Mouse (Mus musculus) MEL (cell line): Measurements from ENCODE around the gene Gm13290. TPM values are rescaled to one million over a fixed set of nuclear protein-coding genes. Genes with fewer than 3 reads are reported as not detected.
"Not testable (repeated sequence)": the region's sequence is repeated elsewhere in the genome, so short reads cannot be mapped to it uniquely, and the experiment has no call there.

Experiments used
- DNase-seq: peaks from one replicate; pipeline ENCODE4 v3.0.0; 2011; ENCODE audit warnings: low read depth, low spot score
- H3K27ac ChIP-seq: 2 replicates; pipeline ENCODE4 v1.5.1; 2012; ENCODE audit warnings: low read depth, mild to moderate bottlenecking, control low read depth, low read length, moderate library complexity; ENCODE audit not compliant: control insufficient read depth
- H3K27me3 ChIP-seq, 2 experiments: fragments of 150-350 bp in 1 of 2; sonication (generic) in 1 of 2; 2 replicates each; pipeline ENCODE4 v1.6.1; 2012; ENCODE audit warnings: low read length in 2 of 2, mild to moderate bottlenecking in 2 of 2, improper control_type of control experiment in 1 of 2, moderate library complexity in 1 of 2; ENCODE audit not compliant: insufficient read depth in 2 of 2, control insufficient read depth in 1 of 2
- H3K36me3 ChIP-seq, 2 experiments: 2 replicates each; pipeline ENCODE4 v1.6.1; 2012 to 2014; ENCODE audit warnings: low read length in 2 of 2, improper control_type of control experiment in 1 of 2, inconsistent platforms in 1 of 2, mild to moderate bottlenecking in 1 of 2; ENCODE audit not compliant: insufficient read depth in 2 of 2, control insufficient read depth in 1 of 2
- H3K4me1 ChIP-seq, 2 experiments: fragments of 150-350 bp in 1 of 2; sonication (generic) in 1 of 2; 2 replicates each; pipeline ENCODE4 v1.6.1; 2012; ENCODE audit warnings: low read length in 2 of 2, improper control_type of control experiment in 1 of 2, mild to moderate bottlenecking in 1 of 2; ENCODE audit not compliant: insufficient read depth in 2 of 2, control insufficient read depth in 1 of 2
- H3K4me3 ChIP-seq, 2 experiments: fragments of 150-350 bp in 1 of 2; sonication (generic) in 1 of 2; 2 replicates each; pipeline ENCODE4 v1.5.1; 2012; ENCODE audit warnings: low read depth in 2 of 2, low read length in 2 of 2, mild to moderate bottlenecking in 2 of 2, moderate library complexity in 2 of 2, control low read depth in 1 of 2, improper control_type of control experiment in 1 of 2; ENCODE audit not compliant: control insufficient read depth in 1 of 2, insufficient read depth in 1 of 2
- H3K79me2 ChIP-seq: 2 replicates; pipeline ENCODE4 v1.6.1; 2012; ENCODE audit warnings: mild to moderate bottlenecking, low read length, moderate library complexity; ENCODE audit not compliant: control insufficient read depth, poor library complexity, insufficient read depth
- H3K9ac ChIP-seq: 2 replicates; pipeline ENCODE4 v1.6.1; 2012; ENCODE audit warnings: low read depth, mild to moderate bottlenecking, control low read depth, low read length, moderate library complexity; ENCODE audit not compliant: control insufficient read depth, poor library complexity, severe bottlenecking
- H3K9me3 ChIP-seq: fragments of 150-350 bp; sonication (generic); replicated peaks from 2 replicates; pipeline ENCODE4 v1.6.1; 2012; ENCODE audit warnings: mild to moderate bottlenecking, low read length, improper control_type of control experiment, moderate library complexity; ENCODE audit not compliant: insufficient read depth
- ETS1 ChIP-seq: IDR thresholded peaks from 2 replicates; pipeline ENCODE4 v1.6.1; 2012; ENCODE audit warnings: low read depth, mild to moderate bottlenecking, inconsistent platforms, low read length, improper control_type of control experiment, moderate library complexity
- POLR2A ChIP-seq, 2 experiments: IDR thresholded peaks; 2 replicates each; pipeline ENCODE4 v1.6.1; 2011 to 2012; ENCODE audit warnings: low read length in 2 of 2, mild to moderate bottlenecking in 2 of 2, control low read depth in 1 of 2, improper control_type of control experiment in 1 of 2, low read depth in 1 of 2, moderate library complexity in 1 of 2; ENCODE audit not compliant: control insufficient read depth in 1 of 2, insufficient read depth in 1 of 2, poor library complexity in 1 of 2
- ZMIZ1 ChIP-seq: IDR thresholded peaks from 2 replicates; pipeline ENCODE4 v1.6.1; 2012; ENCODE audit warnings: low read depth, mild to moderate bottlenecking, inconsistent platforms, low read length, improper control_type of control experiment, moderate library complexity
- polyA plus RNA-seq, 2 experiments: library from polyadenylated mRNA; stranded (reverse) in 1 of 2; unstranded in 1 of 2; fragments of >175 nt in 1 of 2; fragments of >200 nt in 1 of 2; gene quantifications; 2 replicates each; pipeline versions ENCODE4 v1.2.1 to v1.2.4; 2012; ENCODE audit warnings: low replicate concordance in 2 of 2, low read depth in 1 of 2; ENCODE audit not compliant: insufficient read length in 2 of 2, insufficient read depth in 1 of 2, missing spikeins in 1 of 2
- total RNA-seq: library from RNA; depleted of rRNA; stranded (reverse); fragments of 300-350 nt; gene quantifications from 2 replicates; pipeline ENCODE4 v1.2.3, GENCODE M21; 2012

Gene Gm13290
- total and polyA plus RNA-seq, 3 experiments = 0.29 TPM; not detected in 2

DNA sequence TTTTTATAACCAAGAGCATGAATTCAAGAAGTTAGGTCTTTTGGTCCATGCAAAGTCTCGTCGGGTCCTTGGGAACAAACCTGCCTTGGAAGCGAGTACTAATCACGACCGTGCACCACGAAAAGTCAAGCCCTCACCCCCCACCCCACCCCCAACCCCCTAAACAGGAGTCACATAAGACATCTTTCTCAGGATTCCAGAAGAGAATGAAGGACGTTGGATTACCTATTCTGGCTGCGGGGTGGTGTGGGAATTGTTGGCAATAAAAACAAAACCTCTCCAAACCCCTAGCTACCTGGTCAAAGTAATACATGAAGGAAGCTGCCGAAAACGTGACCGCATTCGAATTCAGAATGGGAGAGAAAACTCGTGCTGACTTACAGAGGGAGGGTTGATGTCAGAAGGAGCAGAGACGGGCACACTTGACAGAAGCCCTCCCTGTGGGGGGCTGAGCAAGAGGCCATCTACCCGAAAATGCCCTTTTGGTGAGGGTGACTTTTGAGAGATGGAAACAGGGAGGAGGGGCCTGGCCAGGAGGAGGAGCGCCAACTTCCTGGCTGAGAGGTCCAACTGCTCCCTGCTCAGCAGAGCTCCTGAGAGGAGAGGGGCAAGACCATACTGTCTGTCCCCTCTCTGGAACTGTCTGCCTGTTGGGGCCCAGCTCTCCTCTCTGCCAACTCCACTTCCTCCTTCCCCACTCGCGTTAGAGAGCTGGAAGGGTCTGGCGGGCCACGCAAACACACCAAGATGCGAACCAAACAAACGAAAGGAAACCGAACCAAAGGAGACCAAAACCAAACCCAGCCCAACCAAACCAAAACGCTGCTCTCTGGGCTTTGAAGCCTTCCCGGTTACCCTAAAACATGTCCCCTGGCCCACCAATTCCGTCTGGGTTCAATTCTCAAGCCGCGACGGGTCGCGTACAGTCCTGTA is 16.8 kb upstream of the Gm13290 start:
- H3K27ac ChIP-seq, H3K9ac ChIP-seq, H3K27me3 ChIP-seq, H3K9me3 ChIP-seq, H3K4me3 ChIP-seq, H3K4me1 ChIP-seq, H3K79me2 ChIP-seq, H3K36me3 ChIP-seq: not testable (repeated sequence)
- TF ChIP-seq ZMIZ1 = 0 out of 2 replicates have a peak, but pooled peaks have one; percentile 68
- peak; percentile 75 for DNase-seq

DNA sequence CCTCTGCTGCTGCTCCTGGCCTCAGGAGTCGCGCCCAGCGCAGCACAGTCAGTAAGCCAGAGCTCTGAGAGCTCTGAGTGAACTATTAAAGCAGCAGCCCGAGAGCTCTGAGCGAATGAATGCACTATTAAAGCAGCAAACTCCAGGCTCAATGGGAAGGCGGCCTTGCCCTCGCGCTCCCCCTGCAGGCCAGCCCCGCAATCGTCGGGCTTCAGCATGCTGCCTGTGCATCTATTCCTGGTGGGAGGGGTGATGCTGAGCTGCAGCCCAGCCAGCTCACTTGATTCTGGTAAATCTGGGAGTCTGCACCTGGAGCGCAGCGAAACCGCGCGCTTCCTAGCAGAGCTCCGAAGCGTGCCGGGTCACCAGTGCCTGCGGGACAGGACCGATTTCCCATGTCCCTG is 16.0 kb upstream of the Gm13290 start:
- not testable (repeated sequence) for H3K9me3 ChIP-seq, H3K27me3 ChIP-seq, H3K4me1 ChIP-seq, H3K4me3 ChIP-seq, H3K9ac ChIP-seq, DNase-seq, H3K36me3 ChIP-seq, H3K27ac ChIP-seq, H3K79me2 ChIP-seq

DNA sequence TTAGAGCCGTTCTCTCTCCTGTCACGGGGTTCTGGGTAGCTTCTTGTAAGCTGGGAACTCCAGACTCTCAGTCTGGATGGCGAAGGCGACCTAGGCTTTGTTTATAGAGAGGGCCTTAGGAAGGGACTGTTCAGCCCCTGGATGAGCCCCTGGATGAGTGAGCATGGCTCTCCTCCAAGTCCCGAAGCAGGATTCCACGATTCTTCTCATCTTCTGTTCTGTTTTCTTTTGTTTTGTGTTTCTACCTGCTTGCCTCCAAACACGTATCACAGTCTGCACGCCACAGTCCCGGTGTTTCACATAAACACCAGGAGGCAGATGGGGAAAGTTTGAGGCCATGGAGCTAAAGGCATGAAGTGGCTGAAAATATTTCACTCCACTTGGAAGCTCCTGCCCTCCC is 14.9 kb upstream of the Gm13290 start:
- DNase-seq, H3K4me1 ChIP-seq, H3K27me3 ChIP-seq, H3K27ac ChIP-seq, H3K9me3 ChIP-seq, H3K9ac ChIP-seq, H3K4me3 ChIP-seq, H3K79me2 ChIP-seq, H3K36me3 ChIP-seq: not testable (repeated sequence)

DNA sequence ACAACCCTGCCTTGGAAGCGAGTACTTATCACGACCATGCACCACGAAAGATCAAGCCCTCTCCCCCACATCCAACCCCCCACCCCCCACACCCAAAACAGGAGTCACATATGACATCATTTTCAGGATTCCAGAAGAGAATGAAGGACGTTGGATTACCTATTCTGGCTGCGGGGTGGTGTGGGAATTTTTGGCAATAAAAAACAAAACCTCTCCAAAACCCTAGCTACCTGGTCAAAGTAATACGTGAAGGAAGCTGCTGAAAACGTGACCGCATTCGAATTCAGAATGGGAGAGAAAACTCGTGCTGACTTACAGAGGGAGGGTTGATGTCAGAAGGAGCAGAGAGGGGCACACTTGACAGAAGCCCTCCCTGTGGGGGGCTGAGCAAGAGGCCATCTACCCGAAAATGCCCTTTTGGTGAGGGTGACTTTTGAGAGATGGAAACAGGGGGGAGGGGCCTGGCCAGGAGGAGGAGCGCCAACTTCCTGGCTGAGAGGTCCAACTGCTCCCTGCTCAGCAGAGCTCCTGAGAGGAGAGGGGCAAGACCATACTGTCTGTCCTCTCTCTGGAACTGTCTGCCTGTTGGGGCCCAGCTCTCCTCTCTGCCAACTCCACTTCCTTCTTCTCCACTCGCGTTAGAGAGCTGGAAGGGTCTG is 13.9 kb upstream of the Gm13290 start, which contains the start of gene Gm13283:
Gene Gm13283 (plus strand): TSS at position 510 of the 659 bp plus-strand sequence.
- Histone ChIP-seq H3K4me3 (peak within 1 kb of the TSS in 1 of 2 experiments; percentile 6; a peak in 1 of 4 replicates), H3K9ac (peak within 1 kb of the TSS; percentile 25)
- TF ChIP-seq ETS1 (0 out of 2 replicates have a peak, but pooled peaks have one; percentile 15), POLR2A (IDR thresholded peaks at IDR 0.05; ENCODE audit: control insufficient read depth in 1 of 2, insufficient read depth in 1 of 2, low read depth in 1 of 2, low read length in 2 of 2, poor library complexity in 1 of 2) (0 out of 4 replicates have a peak, but pooled peaks of 1 of the 2 experiments have one; percentile 28), ZMIZ1 (0 out of 2 replicates have a peak, but pooled peaks have one; percentile 41)
- not testable (repeated sequence) for H3K27ac ChIP-seq, H3K9me3 ChIP-seq, H3K79me2 ChIP-seq, H3K36me3 ChIP-seq, H3K27me3 ChIP-seq, H3K4me1 ChIP-seq
- peak; percentile 82 for DNase-seq

DNA sequence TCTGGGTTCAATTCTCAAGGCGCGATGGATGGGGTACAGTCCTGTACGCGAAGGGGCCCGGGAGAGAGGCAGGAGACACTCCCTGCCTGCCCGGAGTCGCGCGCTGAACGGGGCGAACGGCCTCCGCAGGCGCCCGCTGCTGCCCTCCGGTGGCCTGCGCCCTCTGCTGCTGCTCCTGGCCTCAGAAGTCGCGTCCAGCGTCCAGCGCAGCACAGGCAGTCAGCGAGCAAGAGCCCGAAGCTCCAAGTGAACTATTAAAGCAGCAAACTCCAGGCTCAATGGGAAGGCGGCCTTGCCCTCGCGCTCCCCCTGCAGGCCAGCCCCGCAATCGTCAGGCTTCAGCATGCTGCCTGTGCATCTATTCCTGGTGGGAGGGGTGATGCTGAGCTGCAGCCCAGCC is 13.2 kb upstream of the Gm13290 start:
- not testable (repeated sequence) for H3K27ac ChIP-seq, H3K4me3 ChIP-seq, H3K79me2 ChIP-seq, H3K9me3 ChIP-seq, H3K36me3 ChIP-seq, H3K27me3 ChIP-seq, H3K4me1 ChIP-seq, DNase-seq
- peak overlapping the region; percentile 25; the same call in 1 of the 2 replicates for H3K9ac ChIP-seq

DNA sequence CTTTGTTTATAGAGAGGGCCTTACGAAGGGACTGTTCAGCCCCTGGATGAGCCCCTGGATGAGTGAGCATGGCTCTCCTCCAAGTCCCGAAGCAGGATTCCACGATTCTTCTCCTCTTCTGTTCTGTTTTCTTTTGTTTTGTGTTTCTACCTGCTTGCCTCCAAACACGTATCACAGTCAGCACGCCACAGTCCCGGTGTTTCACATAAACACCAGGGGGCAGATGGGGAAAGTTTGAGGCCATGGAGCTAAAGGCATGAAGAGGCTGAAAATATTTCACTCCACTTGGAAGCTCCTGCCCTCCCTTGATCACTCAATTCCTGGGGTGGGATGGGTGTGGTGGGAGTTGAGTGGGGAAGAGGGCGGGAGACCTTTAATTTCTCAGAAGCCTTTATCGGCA is 11.9 kb upstream of the Gm13290 start:
- DNase-seq, H3K79me2 ChIP-seq: not testable (repeated sequence)

More for the DNA sequence above, 11.9 kb upstream of the Gm13290 start:
- H3K4me3 ChIP-seq, H3K36me3 ChIP-seq, H3K9me3 ChIP-seq, H3K27me3 ChIP-seq, H3K4me1 ChIP-seq, H3K27ac ChIP-seq, H3K9ac ChIP-seq: not testable (repeated sequence)
